Mouse (Mus musculus) ES-E14 (cell line): ENCODE results near the gene Zfp414.

Experiments used
- CHD2 ChIP-seq: IDR thresholded peaks from 2 replicates; pipeline ENCODE4 v1.6.1; 2014; ENCODE audit warnings: mild to moderate bottlenecking, low read depth, low read length, inconsistent platforms
- HCFC1 ChIP-seq: IDR thresholded peaks from 2 replicates; pipeline ENCODE4 v1.6.1; 2012; ENCODE audit warnings: low read length, inconsistent platforms, borderline replicate concordance; ENCODE audit not compliant: insufficient read depth
- MAFK ChIP-seq: IDR thresholded peaks from 2 replicates; pipeline ENCODE4 v1.6.1; 2014; ENCODE audit warnings: mild to moderate bottlenecking, low read depth, low read length, inconsistent platforms; ENCODE audit not compliant: insufficient read depth
- ZNF384 ChIP-seq: IDR thresholded peaks from 2 replicates; pipeline ENCODE4 v1.6.1; 2012; ENCODE audit warnings: low read depth, low read length, inconsistent platforms

DNA sequence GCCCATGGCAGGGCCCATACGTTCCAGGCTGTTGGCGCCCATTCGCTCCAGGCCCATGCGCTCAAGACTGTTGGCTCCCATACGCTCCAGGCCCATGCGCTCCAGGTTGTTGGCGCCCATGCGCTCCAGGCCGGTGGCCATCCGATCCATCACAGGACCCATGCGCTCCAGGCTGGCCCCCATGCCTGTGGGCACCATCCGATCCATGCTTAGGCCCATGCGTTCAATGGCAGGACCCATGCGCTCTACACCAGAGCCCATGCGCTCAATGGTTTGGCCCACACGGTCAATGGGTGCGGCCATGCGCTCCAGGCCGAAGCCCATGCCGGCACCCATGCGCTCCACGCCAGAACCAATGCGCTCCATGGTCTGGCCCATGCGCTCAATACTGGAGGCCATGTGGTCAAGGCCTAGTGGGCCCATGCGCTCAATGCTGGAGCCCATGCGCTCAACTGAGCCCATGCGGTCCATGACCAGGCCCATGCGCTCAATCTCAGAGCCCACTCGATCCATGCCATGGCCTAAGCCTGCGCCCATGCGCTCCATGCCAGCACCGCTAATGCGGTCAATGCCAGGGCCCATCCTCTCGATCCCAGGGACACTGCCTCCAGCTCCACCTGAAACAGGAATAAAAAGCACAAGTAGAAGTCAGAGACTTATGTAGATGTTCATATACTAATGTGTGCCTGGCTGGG is 21.0 kb downstream of the Zfp414 start:
- TF ChIP-seq ZNF384 (no peak), CHD2 (no peak), MAFK (no peak), HCFC1 (no peak)
